Mouse (Mus musculus): Measurements from ENCODE around the gene Ak1.

Ak1 gene

GRCm38 (mm10) chr2:32601417-32602065 is 20.0 kb upstream of the Ak1 start:
- peak; percentile 61 for DNase-seq (ENCODE audit: low spot score)

GRCm38 (mm10) chr2:32602600-32603054 is 18.9 kb upstream of the Ak1 start:
- peak; percentile 91 for DNase-seq (ENCODE audit: low spot score)

DNA sequence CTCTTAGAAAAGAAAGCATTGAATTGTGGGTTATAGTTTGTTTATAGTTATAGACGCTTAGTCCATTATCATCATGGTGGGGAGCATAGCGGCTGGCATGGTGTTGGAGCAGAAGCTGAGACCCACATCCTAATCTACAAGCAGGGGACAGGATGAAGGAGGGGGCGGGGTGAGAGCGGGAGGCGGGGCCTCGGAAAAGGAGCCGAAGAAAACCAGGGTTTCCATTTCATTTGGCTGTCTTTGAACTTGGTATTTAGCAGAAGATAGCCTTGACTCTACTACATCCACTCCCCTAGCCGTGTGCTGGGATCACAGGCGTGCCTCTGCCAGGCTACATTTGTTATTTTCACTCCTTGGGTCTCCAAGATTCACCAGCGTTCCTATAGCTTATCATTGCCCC is 16.9 kb upstream of the Ak1 start:
- DNase-seq (ENCODE audit: low spot score): no peak

DNA sequence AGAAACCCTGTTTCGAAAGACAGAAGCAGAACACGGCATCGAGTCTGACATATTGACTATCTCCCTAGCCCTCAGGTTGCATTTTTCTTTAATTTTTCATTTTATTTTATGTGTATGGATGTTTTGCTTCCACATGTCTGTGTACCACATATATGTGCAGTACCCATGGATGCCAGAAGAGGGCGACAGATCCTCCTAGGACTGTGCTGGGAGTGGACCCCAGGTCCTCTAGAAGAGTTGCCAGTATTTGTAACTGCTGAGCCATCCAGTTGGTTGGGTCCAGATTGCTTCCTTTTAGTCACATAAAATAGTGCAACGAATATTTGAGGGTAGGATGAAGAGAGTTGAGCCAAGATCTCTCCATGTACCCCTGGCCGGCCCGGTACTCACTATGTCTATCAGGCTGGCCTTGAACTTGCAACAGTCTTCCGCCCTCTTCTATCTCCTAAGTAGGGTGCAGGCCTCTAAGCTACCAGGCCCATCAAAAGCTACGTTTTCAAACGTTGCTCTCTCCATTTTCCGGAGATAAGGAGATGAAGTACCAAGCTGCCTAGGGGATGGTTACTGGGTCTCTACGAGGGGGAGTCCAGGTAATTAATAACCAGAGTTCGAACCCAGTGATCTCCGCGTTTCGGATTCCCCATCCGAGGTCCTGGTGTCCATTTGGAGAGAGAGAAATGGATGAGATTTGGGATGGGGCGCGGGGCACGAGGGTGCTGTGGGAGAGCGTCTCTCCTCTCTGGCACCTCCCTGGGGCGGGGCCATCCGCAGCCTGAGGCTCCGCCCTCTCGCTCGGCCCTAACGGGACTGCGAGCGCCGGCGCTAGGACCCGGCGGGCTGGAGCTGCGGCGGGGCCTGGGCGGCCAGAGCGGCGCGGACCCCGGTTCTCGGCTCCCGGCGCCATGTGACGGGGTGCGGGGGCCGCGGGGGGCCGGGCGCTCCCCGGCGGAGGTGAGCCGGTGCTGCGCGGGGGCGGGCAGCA is 15.1 kb upstream of the Ak1 start:
- peak; percentile 86 for DNase-seq (ENCODE audit: low spot score)

DNA sequence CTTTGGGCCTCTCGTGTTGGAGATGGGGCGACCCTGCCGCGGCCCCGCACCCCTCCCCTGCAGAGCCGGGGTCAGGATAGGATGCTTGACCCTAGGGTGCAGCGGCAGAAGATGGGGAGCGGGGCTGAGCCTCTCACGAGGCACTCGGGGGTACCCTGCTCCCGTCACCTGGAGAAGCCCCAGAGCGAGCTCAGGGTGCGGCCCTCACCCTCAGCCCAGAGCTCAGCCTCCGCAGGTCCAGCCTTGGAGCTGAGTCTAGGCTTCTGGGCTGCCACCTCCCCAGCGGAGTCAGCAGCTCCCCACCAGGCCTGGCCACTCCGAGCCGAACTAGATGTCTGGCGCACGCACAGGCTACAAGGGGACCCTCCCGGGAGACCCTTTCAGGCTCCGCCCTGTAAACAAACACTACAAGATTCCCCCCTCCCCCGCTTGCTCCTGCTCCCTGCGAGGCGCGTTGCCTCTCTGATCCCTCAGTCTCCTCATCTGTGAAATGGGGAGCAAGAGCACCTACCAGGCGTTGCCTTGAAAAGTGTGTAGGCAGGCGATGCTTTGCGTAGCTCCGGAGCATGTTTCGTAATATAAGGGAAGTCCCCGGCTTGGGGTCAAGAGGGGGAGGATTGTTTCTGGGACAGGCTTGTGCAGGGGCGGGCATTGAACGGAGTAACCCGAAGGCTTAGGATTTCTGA is 14.2 kb upstream of the Ak1 start:
- no peak for DNase-seq (ENCODE audit: low spot score)

DNA sequence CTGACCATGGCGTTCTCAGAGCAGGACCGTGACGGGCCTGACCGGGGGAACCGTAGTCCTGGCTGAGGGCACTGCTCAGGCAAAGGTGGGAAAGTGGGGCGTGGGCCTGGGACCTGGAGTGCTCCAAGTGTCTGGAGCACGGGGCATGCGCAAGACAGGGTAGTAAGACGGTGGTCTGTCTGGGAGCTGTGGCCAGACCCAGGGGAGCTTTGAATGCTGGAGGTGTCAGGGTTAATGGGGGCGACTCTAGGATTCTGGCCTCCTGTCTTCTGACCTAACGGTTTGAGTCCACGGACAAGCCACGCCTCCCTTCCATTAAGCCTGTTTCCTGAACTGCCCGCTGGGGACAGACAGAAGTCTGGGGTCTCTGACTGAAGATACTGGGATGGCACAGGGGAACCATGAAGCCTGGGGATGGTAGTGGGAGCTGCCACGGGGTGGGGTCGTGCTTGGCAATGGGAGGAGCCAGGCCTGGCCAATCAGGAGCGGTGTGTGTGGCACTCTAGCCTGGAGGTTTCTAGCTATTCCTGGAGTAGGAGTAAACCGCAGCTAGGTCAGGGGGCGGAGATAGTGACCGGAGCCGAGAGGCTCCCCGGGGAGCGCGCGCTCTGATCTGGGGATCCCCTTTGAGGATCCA is 13.3 kb upstream of the Ak1 start:
- DNase-seq (ENCODE audit: low spot score): peak; percentile 62

- no peak for DNase-seq (ENCODE audit: low spot score)
These were observed 12.7 kb upstream of the Ak1 start for GRCm38 (mm10) chr2:32608778-32609435.

GRCm38 (mm10) chr2:32610610-32611229 is 10.8 kb upstream of the Ak1 start:
- no peak for DNase-seq (ENCODE audit: low spot score)

DNA sequence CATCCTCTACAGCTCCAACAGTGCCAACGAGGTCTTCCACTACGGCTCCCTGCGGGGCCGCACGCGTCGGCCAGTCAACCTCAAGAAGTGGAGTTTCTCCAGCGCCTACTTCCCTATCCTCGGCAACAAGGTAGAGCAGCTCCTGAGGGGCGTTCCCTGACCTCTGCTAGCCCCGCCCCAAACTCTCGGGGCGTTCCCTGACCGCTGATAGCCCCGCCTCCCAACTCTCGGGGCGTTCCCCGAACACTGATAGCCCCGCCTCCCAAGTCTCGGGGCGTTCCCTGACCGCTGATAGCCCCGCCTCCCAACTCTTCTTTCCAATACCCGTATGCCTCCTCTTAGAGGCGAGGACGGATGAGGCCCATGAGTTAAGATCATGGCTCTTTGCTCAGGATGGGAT is 9.3 kb upstream of the Ak1 start:
- no peak for DNase-seq (ENCODE audit: low spot score)

DNA sequence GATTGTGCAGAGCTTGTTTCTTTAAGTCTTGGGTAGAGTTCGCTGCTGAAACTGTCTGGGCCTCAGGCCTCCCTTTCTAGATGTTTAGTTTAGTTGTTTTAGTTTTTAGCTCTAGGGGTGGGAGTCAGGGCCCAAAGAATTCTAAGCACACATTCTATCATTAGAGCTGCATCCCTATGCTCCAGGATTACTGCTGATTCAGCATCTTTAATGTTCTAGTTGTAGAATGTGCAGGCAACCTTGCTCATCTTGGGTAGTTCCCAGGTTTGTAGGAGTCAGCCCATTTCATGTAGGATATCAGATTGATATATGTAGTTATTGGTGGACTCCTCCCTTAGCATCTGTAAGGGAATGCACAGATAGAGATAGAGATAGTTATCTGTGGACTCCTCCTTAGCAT is 4.4 kb upstream of the Ak1 start:
- DNase-seq (ENCODE audit: low spot score): no peak

- DNase-seq (ENCODE audit: low spot score): no peak
These were observed 4.0 kb upstream of the Ak1 start for GRCm38 (mm10) chr2:32617601-32618000.

GRCm38 (mm10) chr2:32618051-32618450 is 3.5 kb upstream of the Ak1 start:
- DNase-seq (ENCODE audit: low spot score): no peak

- no peak for DNase-seq (ENCODE audit: low spot score)
These were observed 659 bp upstream of the Ak1 start for GRCm38 (mm10) chr2:32620682-32621516.

DNA sequence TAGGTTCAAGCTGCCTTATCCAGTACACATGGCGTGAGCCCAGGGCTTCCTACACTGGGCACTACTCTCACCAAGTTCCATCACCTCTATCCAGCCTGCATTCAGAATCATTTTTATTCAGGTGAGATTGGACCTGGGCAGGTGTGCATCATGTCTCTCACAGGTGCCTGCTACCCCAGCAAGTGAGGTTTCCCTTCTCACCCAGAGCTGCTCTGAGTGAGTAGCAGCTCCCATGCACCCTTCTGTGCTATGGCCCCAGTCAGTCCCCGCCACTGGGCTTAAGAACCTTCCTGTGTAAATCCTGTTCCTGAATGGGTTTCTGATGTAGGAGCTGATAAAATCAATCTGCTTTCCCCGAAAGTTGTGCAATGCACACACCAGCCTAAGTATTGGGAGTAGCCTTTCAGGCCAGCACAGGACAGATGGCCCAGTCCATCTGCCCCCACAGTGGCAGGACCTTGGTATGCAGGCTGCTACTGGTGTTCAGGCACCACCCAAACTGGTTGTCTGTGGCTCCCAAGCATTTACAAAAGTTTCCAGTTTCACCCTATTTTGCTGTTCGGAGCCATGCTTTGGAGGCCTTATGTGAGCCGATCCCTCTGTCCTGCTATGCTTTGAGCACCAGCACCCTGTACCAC is 2.7 kb downstream of the Ak1 start:
- DNase-seq (ENCODE audit: low spot score): no peak

GRCm38 (mm10) chr2:32625212-32625872 is 3.8 kb downstream of the Ak1 start:
- peak; percentile 75 for DNase-seq (ENCODE audit: low spot score)

GRCm38 (mm10) chr2:32625873-32626694 is 4.5 kb downstream of the Ak1 start:
- DNase-seq (ENCODE audit: low spot score): no peak

DNA sequence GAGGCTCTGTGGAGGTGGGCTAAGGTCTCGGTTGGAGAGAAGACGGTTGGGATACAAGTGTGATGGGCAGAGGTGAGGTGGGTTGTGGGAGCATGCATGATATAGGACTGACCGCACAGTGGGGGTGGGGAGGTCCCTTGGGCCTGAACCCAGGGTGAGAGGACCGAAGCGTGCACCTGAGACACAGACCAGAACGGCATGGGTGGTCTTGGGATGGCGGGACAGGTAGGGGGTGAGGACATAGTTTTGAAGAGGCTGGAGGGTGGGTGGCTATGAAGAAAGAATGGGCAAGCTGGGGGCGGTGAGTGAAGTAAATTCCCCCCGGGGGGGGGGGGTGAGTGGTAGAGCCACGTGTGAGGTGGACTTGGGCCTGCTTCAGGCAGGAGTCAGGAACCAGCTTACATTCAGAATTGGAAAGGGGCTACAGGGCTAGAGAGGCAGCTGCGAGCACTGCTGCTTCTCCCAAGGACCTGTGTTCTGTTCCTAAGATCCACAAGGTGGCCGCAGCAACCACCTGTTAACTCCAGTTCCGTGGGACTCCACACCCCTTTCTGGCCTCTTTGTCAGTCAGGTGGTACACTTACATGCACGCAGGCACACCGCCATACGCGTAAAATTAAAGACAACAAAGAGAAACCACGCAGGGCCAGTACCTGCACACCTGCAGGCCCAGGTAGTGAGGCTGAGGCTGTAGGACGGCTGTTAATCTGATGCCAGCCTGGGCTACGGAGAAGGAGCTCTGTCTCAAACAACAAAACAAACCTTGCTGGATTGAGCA is 5.9 kb downstream of the Ak1 start:
- no peak for DNase-seq (ENCODE audit: low spot score)
